Comparison of ENCODE assay signal across 10 mouse cellular contexts in the genomic region with DNA sequence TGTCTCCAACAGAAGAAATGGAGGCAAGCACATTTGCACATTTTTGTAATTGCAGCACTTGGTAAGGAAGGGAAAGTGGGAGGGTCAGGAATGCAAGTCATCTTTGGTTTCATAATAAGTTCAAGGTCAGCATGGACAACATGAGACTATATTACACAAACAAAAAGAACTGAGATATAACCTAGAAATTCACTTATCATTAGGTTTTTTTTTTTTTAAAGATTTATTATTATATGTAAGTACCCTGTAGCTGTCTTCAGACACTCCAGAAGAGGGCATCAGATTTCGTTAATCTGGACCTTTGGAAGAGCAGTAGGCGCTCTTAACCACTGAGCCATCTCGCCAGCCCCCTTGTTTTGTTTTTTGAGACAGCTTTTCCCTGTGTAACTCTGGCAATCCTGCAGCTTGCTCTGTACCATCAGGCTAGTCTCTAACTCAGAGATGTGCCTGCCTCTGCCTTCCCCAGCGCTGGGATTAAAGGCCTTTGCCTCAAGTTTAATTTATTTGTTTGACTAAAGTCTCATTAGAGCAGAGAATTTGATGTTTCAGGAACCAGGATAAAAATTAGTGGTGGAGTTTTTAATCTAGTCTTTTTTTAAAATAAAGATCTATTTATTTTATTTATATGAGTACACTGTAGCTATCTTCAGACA. TPM values are rescaled to one million over a fixed set of nuclear protein-coding genes. Genes with fewer than 3 reads are reported as not detected.
DNase-seq lines count a peak whose midpoint lies in the region; ATAC-seq and TF ChIP-seq lines count a peak whose summit lies in the region.
"Had no signal": no experiment of that assay in that cellular context is flagged by ENCODE, and none has a peak within 500 bp of the region (broad histone marks: within the 10 kb centered on the region; RNA-seq: fewer than 3 reads in every experiment).

No protein-coding gene starts in this region.

- H3K9me3 ChIP-seq in heart, embryonic 16.5 days (replicated peaks; ENCODE audit: control insufficient read depth, low read length): no peaks in the 10 kb centered on the region
- no peaks in the 10 kb centered on the region for H3K9me3 ChIP-seq in MEL (replicated peaks; ENCODE audit: insufficient read depth, low read length)
- no peaks in the 10 kb centered on the region for H3K9me3 ChIP-seq in hindbrain, embryonic 13.5 days
- no peaks in the 10 kb centered on the region for H3K9me3 ChIP-seq in midbrain, embryonic 13.5 days

- no peak for DNase-seq in heart, adult 8-10 months (ENCODE audit: low spot score)
- peak; percentile 52 for DNase-seq in MEL (ENCODE audit: low read depth, low spot score)
- no peak for DNase-seq in embryo, embryonic 10 days (ENCODE audit: low spot score)
- no peak for DNase-seq in right cerebral cortex, postnatal 14 days
- DNase-seq in ovary, postnatal 10 days (ENCODE audit: low spot score): no peak

- peak overlapping the region; percentile 77 for H3K4me3 ChIP-seq in heart, embryonic 16.5 days (ENCODE audit: low read length)
- peak overlapping the region; percentile 85 to 95 for H3K4me3 ChIP-seq in MEL (ENCODE audit: control insufficient read depth in 1 of 2, insufficient read depth in 1 of 2, low read depth in 2 of 2, low read length in 2 of 2)
- peak overlapping the region; percentile 97 for H3K4me3 ChIP-seq in hindbrain, embryonic 13.5 days
- H3K4me3 ChIP-seq in midbrain, embryonic 13.5 days (replicated peaks): peak overlapping the region; percentile 98

- peak overlapping the region; percentile 96 for H3K9ac ChIP-seq in heart, embryonic 16.5 days (ENCODE audit: low read length)
- peak overlapping the region; percentile 97 for H3K9ac ChIP-seq in MEL (ENCODE audit: control insufficient read depth, low read depth, low read length, poor library complexity, severe bottlenecking)
- H3K9ac ChIP-seq in hindbrain, embryonic 13.5 days: no peak overlapping the region
- no peak overlapping the region; the same call in 1 of the 2 replicates for H3K9ac ChIP-seq in midbrain, embryonic 13.5 days (replicated peaks)

- peaks cover 10% of the 10 kb centered on the region for H3K4me1 ChIP-seq in heart, embryonic 16.5 days (ENCODE audit: control insufficient read depth, insufficient read depth, low read length)
- peaks cover 7% of the 10 kb centered on the region in 2 experiments; a peak in 2 of 4 replicates for H3K4me1 ChIP-seq in MEL (ENCODE audit: control insufficient read depth in 1 of 2, insufficient read depth in 2 of 2, low read length in 2 of 2)
- H3K4me1 ChIP-seq in hindbrain, embryonic 13.5 days (replicated peaks): peaks cover 19% of the 10 kb centered on the region
- peaks cover 17% of the 10 kb centered on the region for H3K4me1 ChIP-seq in midbrain, embryonic 13.5 days (replicated peaks)

- TF ChIP-seq CTCF in MEL (IDR thresholded peaks at IDR 0.05 in 2 of 3, conservative IDR thresholded peaks at IDR 0.05 in 1 of 3; ENCODE audit: control insufficient read depth in 1 of 3, insufficient read depth in 1 of 3, low read depth in 2 of 3, low read length in 3 of 3, poor library complexity in 1 of 3, severe bottlenecking in 1 of 3): no peak; a peak in 1 of 6 replicates

- no peak for TF ChIP-seq POLR2A in MEL (IDR thresholded peaks at IDR 0.05; ENCODE audit: control insufficient read depth in 1 of 2, insufficient read depth in 1 of 2, low read depth in 1 of 2, low read length in 2 of 2, poor library complexity in 1 of 2)

- H3K27ac ChIP-seq in heart, embryonic 16.5 days (ENCODE audit: low read length): peak overlapping the region; percentile 99
- peak overlapping the region; percentile 93 for H3K27ac ChIP-seq in MEL (ENCODE audit: control insufficient read depth, low read depth, low read length)
- H3K27ac ChIP-seq in hindbrain, embryonic 13.5 days: peak overlapping the region; percentile 98
- peak overlapping the region; percentile 99 for H3K27ac ChIP-seq in midbrain, embryonic 13.5 days

- H3K36me3 ChIP-seq in heart, embryonic 16.5 days (ENCODE audit: control insufficient read depth, insufficient read depth): peaks cover 3% of the 10 kb centered on the region; the same call in 1 of the 2 replicates
- H3K36me3 ChIP-seq in MEL (ENCODE audit: control insufficient read depth in 1 of 2, insufficient read depth in 2 of 2, low read length in 2 of 2): peaks cover 25 to 27% of the 10 kb centered on the region in 2 experiments
- peaks cover 9% of the 10 kb centered on the region for H3K36me3 ChIP-seq in hindbrain, embryonic 13.5 days
- H3K36me3 ChIP-seq in midbrain, embryonic 13.5 days: peaks cover 8% of the 10 kb centered on the region

- WGBS in heart, embryonic 16.5 days: 56% methylated on average over 4 of the region's 4 CpGs
- 50% methylated on average over 4 of the region's 4 CpGs for WGBS in hindbrain, embryonic 13.5 days
- WGBS in midbrain, embryonic 13.5 days: 50% methylated on average over 4 of the region's 4 CpGs

- peaks cover 39% of the 10 kb centered on the region for H3K79me2 ChIP-seq in MEL (ENCODE audit: control insufficient read depth, insufficient read depth, low read length, poor library complexity)

- no peak for TF ChIP-seq EP300 in MEL (IDR thresholded peaks at IDR 0.05; ENCODE audit: low read depth in 1 of 2, low read length in 2 of 2)

- H3K27me3 ChIP-seq in heart, embryonic 16.5 days (ENCODE audit: control insufficient read depth, insufficient read depth, low read length): no peaks in the 10 kb centered on the region
- no peaks in the 10 kb centered on the region for H3K27me3 ChIP-seq in MEL (ENCODE audit: control insufficient read depth in 1 of 2, insufficient read depth in 2 of 2, low read length in 2 of 2)
- H3K27me3 ChIP-seq in hindbrain, embryonic 13.5 days: 0 out of 2 replicates have a peak, but pooled peaks cover 10% of the 10 kb centered on the region
- no peaks in the 10 kb centered on the region for H3K27me3 ChIP-seq in midbrain, embryonic 13.5 days
- H3K27me3 ChIP-seq: Patski had no signal

- no peak for TF ChIP-seq RAD21 in MEL (IDR thresholded peaks at IDR 0.05; ENCODE audit: low read depth, low read length)

- ATAC-seq in heart, embryonic 16.5 days (replicated peaks; ENCODE audit: extremely low read depth, insufficient read depth, low FRiP score): no peak
- no peak for ATAC-seq in hindbrain, embryonic 13.5 days (ENCODE audit: low FRiP score)
- no peak for ATAC-seq in midbrain, embryonic 13.5 days

- peak overlapping the region; percentile 89 for H3K4me2 ChIP-seq in heart, embryonic 16.5 days (ENCODE audit: low read depth, low read length)
- peak overlapping the region; percentile 86 for H3K4me2 ChIP-seq in hindbrain, embryonic 13.5 days
- H3K4me2 ChIP-seq in midbrain, embryonic 13.5 days (replicated peaks): peak overlapping the region; percentile 79

TF ChIP-seq in MEL, 35 proteins besides CTCF, POLR2A, EP300 and RAD21 (continues in another document):
- TF ChIP-seq ZMIZ1 (IDR thresholded peaks at IDR 0.05; ENCODE audit: low read depth, low read length) (no peak), MYC (IDR thresholded peaks at IDR 0.05; ENCODE audit: low read depth, low read length) (no peak)

RNA-seq across cellular contexts. Expression of a gene that starts 0.7 kb away (rescaled TPM):
- 53.8 and 56.0 TPM in 2 replicates for polyA plus RNA-seq in heart, embryonic 16.5 days (2015; fragmentation: Nextera tagmentation; extraction: Ambion mirVana)
- 10 to 100 TPM in 3 of 4 experiments, 1 to 10 TPM in 1; 10.0 to 16.5 (median 13.8) TPM for total RNA-seq in heart, adult 8-10 months (2022)
- total RNA-seq in MEL (2012; rRNA removed): 54.3 and 58.4 TPM in 2 replicates
- polyA plus RNA-seq in MEL (2012; ENCODE audit: insufficient read depth in 1 of 2, insufficient read length in 2 of 2, low read depth in 1 of 2, low replicate concordance in 2 of 2, missing spikeins in 1 of 2): 10 to 100 TPM in 1 of 2 experiments, not detected in 1; 59.2 TPM
- polyA plus RNA-seq in hindbrain, embryonic 13.5 days (2015; fragmentation: Nextera tagmentation; extraction: Ambion mirVana): 117 and 118 TPM in 2 replicates
- polyA plus RNA-seq in midbrain, embryonic 13.5 days (2015; fragmentation: Nextera tagmentation; extraction: Ambion mirVana): 121 and 126 TPM in 2 replicates

RNA-seq across cellular contexts. Expression of a gene that starts 8.0 kb away (rescaled TPM):
- polyA plus RNA-seq in heart, embryonic 16.5 days (2015; fragmentation: Nextera tagmentation; extraction: Ambion mirVana): 48.6 and 52.8 TPM in 2 replicates
- 100 to 1,000 TPM; 118 to 143 (median 133) TPM for total RNA-seq in heart, adult 8-10 months (2022)
- total RNA-seq in MEL (2012; rRNA removed): not detected in 2 replicates
- under 1 TPM in 1 of 2 experiments, not detected in 1; 0.10 TPM for polyA plus RNA-seq in MEL (2012; ENCODE audit: insufficient read depth in 1 of 2, insufficient read length in 2 of 2, low read depth in 1 of 2, low replicate concordance in 2 of 2, missing spikeins in 1 of 2)
- 30.8 and 31.4 TPM in 2 replicates for polyA plus RNA-seq in hindbrain, embryonic 13.5 days (2015; fragmentation: Nextera tagmentation; extraction: Ambion mirVana)
- 25.3 and 31.0 TPM in 2 replicates for polyA plus RNA-seq in midbrain, embryonic 13.5 days (2015; fragmentation: Nextera tagmentation; extraction: Ambion mirVana)

RNA-seq across cellular contexts. Expression of a gene that starts 44.4 kb away (rescaled TPM):
- 2.1 and 2.9 TPM in 2 replicates for polyA plus RNA-seq in heart, embryonic 16.5 days (2015; fragmentation: Nextera tagmentation; extraction: Ambion mirVana)
- total RNA-seq in heart, adult 8-10 months (2022): under 1 TPM; 0.26 to 0.94 (median 0.76) TPM
- 75.7 and 76.3 TPM in 2 replicates for total RNA-seq in MEL (2012; rRNA removed)
- polyA plus RNA-seq in MEL (2012; ENCODE audit: insufficient read depth in 1 of 2, insufficient read length in 2 of 2, low read depth in 1 of 2, low replicate concordance in 2 of 2, missing spikeins in 1 of 2): 10 to 100 TPM in 1 of 2 experiments, not detected in 1; 97.0 TPM
- 65.7 and 75.1 TPM in 2 replicates for polyA plus RNA-seq in hindbrain, embryonic 13.5 days (2015; fragmentation: Nextera tagmentation; extraction: Ambion mirVana)
- polyA plus RNA-seq in midbrain, embryonic 13.5 days (2015; fragmentation: Nextera tagmentation; extraction: Ambion mirVana): 28.1 and 28.3 TPM in 2 replicates
- total RNA-seq: neutrophil, adult 5-6 weeks had no signal

RNA-seq across cellular contexts. Expression of a gene that starts 49.3 kb away (rescaled TPM):
- 6.1 and 6.7 TPM in 2 replicates for polyA plus RNA-seq in heart, embryonic 16.5 days (2015; fragmentation: Nextera tagmentation; extraction: Ambion mirVana)
- 1 to 10 TPM in 2 of 4 experiments, under 1 TPM in 1, not detected in 1; 0.16 to 1.4 (median 1.0) TPM for total RNA-seq in heart, adult 8-10 months (2022)
- 8.5 and 11.4 TPM in 2 replicates for total RNA-seq in MEL (2012; rRNA removed)
- 10 to 100 TPM in 1 of 2 experiments, not detected in 1; 32.6 TPM for polyA plus RNA-seq in MEL (2012; ENCODE audit: insufficient read depth in 1 of 2, insufficient read length in 2 of 2, low read depth in 1 of 2, low replicate concordance in 2 of 2, missing spikeins in 1 of 2)
- 9.0 and 9.5 TPM in 2 replicates for polyA plus RNA-seq in hindbrain, embryonic 13.5 days (2015; fragmentation: Nextera tagmentation; extraction: Ambion mirVana)
- polyA plus RNA-seq in midbrain, embryonic 13.5 days (2015; fragmentation: Nextera tagmentation; extraction: Ambion mirVana): 2.0 and 3.0 TPM in 2 replicates

RNA-seq across cellular contexts. Expression of a gene that starts 53.1 kb away (rescaled TPM):
- polyA plus RNA-seq in heart, embryonic 16.5 days (2015; fragmentation: Nextera tagmentation; extraction: Ambion mirVana): 0.35 TPM in 1 of 2 replicates, not detected in the other
- not detected for total RNA-seq in heart, adult 8-10 months (2022)
- total RNA-seq in MEL (2012; rRNA removed): 11.2 and 12.5 TPM in 2 replicates
- 10 to 100 TPM in 1 of 2 experiments, not detected in 1; 13.6 TPM for polyA plus RNA-seq in MEL (2012; ENCODE audit: insufficient read depth in 1 of 2, insufficient read length in 2 of 2, low read depth in 1 of 2, low replicate concordance in 2 of 2, missing spikeins in 1 of 2)
- 0.30 and 0.36 TPM in 2 replicates for polyA plus RNA-seq in hindbrain, embryonic 13.5 days (2015; fragmentation: Nextera tagmentation; extraction: Ambion mirVana)
- not detected in 2 replicates for polyA plus RNA-seq in midbrain, embryonic 13.5 days (2015; fragmentation: Nextera tagmentation; extraction: Ambion mirVana)
- total RNA-seq: neutrophil, adult 5-6 weeks had no signal

Comparison
In these comparisons a context has a peak if more than half of its experiments do, and no peak if none do; other contexts are left out.
1. H3K9ac ChIP-seq: peak in heart, embryonic 16.5 days (single experiment) and MEL (single experiment); none in hindbrain, embryonic 13.5 days (single experiment) and midbrain, embryonic 13.5 days (single experiment).
2. RNA of a gene that starts 8.0 kb away (polyA plus RNA-seq): 48.6 to 52.8 TPM in heart, embryonic 16.5 days, 25.3 to 31.0 TPM in midbrain, embryonic 13.5 days and 30.8 to 31.4 TPM in hindbrain, embryonic 13.5 days; 0.10 TPM in MEL; every median in the first group is over 10 times any median in the second.
3. Peak in every context shown above with its lines, with median percentiles within 50 percentile points of each other: H3K27ac ChIP-seq, H3K4me2 ChIP-seq and H3K4me3 ChIP-seq.